Mouse (Mus musculus) ovary, postnatal 36 days (tissue): ENCODE measurements around the gene 4921507P07Rik.
"Not testable (repeated sequence)": the region's sequence is repeated elsewhere in the genome, so short reads cannot be mapped to it uniquely, and the experiment has no call there.

Source experiments
- DNase-seq: peaks from one replicate; pipeline ENCODE4 v3.0.0; 2022; ENCODE audit warnings: low spot score, mixed read lengths

4921507P07Rik gene

DNA sequence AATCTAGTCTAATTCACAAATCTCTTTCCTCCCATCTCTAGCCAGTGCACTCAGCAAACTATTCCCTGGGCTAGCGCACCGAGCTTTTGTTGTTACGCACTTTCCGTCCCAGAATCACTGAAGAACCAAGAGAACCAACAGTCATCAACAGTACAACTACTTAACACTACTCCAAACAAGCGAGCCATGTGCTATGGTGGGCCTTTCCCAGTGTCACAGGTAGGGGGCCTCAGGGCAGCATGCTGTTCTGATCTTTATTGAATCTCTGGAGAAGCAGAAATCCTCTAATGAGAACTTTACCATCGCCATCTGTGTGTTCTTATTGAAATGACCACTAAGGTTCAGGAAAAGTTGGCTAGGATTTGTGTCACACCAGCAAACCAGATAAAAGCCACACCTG is 38.9 kb downstream of the 4921507P07Rik start:
- no peak for DNase-seq

DNA sequence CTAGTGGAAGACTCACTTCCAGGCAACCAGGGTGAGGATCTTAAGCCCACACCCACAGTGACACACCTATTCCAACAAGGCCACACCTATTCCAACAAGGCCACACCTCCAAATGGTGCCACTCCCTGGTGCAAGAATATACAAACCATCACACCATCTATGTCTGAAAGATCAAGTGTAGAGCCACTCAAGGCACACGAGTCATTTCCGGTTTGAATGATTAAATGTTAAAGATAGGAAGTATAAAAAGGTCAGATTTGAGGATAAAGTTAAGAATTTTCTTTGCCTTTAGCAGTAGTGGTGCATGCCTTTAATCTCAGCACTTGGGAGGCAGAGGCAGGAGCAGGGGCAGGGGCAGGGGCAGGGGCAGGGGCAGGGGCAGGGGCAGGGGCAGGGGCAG is 42.2 kb downstream of the 4921507P07Rik start:
- DNase-seq = not testable (repeated sequence)

DNA sequence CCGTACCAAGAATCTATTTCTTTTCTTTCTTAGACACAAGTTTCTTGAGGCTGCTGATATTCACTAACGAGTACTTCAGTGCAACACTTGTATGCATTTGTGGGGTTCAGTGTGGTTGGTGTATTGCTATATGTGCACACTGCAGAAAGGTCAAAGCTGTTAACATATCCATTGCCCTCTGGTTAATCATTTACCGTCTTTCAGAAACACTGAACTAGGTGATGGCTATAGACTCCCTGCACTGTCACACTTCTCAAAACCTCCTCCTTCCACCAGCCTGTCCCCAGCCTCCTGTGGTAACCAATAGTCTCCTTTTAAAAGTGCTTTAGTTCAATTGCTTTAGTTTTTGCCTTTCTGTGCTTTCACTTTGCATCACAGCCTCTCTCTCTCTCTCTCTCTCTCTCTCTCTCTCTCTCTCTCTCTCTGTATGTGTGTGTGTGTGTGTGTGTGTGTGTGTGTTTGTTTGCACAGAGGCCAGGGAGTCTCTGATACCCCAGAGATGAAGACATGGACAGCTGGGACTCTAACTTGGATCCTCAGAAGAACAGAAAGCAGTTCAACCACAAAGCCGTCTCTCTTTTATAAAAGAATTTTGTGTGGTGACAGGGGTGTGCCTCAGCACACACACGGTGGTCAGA is 43.4 kb downstream of the 4921507P07Rik start:
- no peak for DNase-seq

DNA sequence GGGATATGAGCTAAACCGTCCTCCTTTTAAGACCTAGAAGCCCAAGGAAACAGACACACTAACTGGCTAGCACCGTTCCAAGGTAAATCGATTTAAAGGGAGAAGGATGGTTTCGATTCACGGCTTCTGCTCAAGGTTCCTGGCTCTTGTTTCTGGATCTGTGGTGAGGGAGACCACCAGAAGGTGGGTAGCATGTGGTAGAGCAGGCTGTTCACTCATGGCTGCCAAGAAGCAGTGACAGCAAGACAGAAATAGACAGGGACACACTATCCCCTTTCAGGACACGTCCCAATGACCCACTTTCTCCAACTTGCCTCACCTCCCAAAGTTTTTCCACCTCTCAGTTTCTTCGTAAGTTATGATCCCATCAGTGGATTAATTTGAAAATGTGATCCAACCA is 46.6 kb downstream of the 4921507P07Rik start:
- DNase-seq = no peak

DNA sequence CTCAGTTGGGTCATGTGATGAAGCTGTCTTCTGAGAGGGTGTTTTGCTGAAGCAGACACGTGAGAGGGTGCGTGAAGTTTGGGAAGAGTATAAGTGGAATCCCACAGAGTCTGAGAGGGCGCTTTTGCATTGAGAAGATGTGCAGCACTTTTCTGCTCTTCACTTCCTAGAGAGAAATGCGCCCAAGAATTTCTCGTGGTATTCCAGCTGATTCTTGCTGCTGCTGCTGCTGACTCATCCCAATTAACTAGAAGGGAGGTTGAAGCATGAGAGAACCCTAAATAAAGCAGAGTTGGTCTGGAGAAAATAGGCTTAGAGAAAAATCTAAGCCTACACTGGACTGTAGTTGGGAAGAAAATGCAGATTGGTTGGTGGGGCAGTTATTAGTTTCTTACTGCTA is 47.4 kb downstream of the 4921507P07Rik start:
- no peak for DNase-seq

DNA sequence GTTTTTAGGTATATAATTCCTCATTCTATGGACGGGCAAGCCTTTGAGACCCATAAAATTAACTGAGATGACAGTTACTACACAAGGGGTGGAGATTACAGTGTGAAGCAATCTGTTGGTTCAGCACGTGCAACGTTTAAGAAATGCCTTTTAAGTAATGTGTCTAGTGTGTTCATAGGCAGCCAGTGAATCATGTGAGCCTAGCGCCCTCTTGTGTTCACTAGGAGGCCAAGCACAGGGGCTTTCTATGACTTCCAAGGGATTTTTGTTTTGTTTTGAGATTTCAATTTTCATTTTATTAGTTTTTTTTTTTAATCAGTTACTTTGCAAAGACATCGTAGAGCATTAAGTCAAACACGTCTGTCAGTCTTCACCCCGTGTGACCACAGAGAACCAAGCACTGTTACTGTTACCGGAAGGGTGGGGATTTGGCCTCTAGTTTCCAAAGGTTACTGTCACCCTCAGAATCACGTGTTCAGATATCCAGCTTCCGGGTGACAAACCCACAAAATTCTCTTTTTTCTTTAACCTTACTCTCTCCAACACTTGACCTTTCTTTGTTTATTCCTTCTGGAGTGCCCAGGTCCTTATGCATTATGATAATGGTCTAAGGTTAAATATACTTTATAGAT is 50.9 kb downstream of the 4921507P07Rik start:
- no peak for DNase-seq

DNA sequence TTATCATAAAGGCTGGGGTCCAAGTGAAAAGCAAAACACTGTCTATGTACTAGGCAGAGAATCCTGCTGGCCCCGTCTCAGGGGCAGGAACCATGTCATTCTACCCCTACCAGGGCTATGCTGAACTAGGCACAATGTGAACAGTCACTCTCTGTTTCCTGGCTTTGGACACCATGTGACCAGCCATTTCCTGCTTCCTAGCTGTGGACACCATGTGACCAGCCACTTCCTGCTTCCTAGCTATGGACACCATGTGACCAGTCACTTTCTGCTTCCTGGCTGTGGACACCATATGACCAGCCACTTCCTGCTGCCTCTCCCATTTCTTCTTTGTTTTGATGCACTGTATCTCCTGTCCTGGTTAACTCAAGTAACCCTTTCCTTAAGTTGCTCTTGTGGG is 53.9 kb downstream of the 4921507P07Rik start:
- no peak for DNase-seq

DNA sequence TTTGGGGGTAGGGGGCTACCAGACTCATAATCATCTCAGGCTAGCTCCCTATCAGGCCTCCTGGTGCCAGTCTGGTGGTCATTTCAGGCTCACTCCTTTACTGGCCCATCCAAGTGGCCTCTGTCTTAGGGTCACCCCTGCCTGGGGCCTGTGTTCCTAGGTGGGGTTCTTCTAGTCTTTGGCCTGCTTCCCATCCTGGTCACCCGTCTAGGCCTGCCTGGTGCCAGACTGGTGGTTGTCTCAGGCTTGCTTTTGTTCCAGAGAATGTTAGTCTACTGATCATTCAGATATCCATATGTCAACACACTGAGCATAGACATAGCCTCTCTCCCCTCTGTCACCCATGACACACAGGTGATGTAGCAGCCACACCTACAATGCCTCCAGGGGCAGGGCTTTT is 56.8 kb downstream of the 4921507P07Rik start:
- no peak for DNase-seq

DNA sequence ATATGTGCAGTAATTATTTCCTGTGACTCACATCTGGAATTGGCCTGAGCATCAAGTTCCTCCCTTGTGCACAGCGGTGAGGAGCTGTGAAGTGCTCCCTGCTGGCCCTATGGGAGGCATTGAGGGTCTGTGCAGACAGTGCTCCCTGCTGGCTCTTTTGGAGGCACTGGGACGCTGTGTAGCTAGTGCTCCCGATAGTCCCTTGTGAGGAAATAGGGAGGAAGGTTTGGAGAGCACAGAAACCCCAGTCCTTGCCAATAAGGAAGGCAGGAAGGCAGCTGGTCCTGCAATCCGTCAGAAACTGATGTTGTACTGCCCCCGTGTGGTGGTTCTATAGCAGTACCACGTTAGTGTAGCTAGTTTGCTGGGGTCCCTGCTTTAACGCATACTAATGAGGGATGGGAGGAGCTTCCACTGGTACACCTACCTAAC is 60.0 kb downstream of the 4921507P07Rik start:
- DNase-seq = peak; percentile 63

DNA sequence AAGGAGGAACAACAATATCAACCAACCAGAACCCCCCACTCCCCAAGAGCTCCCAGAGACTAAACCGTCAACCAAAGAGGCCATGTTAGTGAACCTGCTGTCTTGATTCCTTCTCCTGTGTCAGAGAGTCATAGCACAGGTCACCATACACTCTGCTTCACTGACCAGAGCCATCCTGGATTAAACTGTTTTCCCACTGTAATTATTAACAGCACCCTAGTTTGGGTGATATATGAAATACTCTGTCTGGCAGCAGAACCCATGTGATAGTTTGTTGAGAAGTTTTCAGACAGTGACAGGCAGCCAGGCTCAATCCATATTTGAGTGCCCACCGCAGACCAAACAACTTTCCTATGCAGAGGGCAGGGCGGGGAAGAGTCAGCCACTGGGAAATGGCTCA is 61.1 kb downstream of the 4921507P07Rik start:
- no peak for DNase-seq

DNA sequence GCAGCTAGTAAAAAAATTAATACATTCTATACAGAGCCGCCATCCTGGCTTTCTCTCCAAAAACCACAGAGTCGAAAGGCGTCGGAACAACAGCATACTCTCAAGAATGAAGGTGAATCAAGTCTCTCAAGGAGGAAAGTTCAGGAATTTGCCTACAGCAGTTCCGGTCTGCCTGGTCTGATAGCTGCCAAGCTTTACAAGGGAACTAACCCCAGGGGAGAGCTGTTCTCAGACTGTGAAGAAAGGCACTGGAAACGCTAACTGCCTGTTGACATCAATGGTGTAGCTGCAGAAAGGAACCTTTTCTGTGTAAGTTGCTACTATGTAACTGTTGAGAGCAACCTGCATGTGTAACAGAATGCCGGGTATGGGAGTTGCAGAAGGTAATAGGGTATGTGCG is 64.5 kb downstream of the 4921507P07Rik start:
- no peak for DNase-seq

DNA sequence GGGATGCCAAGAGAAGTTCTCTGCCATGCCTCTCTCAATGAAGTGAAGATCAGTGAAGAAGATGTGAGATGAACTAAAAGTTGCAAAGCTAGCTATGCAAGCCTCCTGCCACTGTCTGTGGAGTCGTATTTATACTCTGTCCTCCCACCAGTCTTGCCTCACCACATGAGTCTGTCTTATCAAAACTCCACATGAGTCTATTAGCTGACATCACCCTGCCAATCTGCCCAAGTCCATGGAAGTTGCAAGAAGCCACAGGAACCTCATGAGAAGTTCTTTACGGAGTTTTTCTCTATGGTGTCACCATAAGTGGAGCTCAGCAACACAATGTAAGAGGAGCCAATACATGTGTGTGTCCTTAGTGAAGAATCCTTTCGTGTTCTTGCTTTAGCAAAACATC is 65.4 kb downstream of the 4921507P07Rik start:
- DNase-seq = no peak

DNA sequence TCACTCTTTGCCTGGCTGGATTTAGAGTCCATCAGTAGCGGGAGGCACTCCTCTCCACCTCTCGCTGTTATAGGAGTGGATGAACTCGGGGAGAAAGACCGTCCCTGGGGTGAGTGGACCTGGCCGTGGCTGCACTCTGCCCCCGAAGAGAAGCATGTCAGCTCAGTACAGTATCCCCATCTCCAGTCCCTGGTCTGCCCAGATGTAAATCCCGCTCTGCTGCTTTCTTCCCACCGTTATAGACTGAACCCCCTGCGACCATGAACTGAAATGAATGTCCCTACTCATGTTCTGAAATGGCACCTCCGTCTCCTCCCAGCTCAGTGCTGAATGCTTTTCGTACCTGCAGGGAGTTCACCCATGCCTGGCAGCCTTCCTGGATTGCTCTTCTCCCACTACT is 67.2 kb downstream of the 4921507P07Rik start:
- no peak for DNase-seq

DNA sequence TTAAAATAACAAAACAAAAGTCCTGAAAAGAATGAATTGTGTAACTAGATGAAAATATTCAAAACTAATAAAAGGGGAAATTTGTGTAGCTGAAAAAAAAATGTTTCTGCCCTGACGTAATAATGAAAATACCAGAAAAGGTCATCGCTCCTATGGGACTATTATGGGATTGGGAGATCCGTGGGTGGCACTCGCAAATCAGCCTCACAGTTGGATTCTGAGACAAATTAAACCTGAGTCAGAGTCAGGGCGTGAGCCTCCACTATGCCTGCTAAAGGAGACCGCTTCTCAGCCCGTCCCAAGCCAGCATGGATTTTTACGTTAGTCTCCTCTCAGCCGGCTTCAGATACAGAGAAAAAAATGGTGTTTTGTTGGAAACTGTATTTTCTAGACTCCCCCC is 69.0 kb downstream of the 4921507P07Rik start:
- DNase-seq = no peak

DNA sequence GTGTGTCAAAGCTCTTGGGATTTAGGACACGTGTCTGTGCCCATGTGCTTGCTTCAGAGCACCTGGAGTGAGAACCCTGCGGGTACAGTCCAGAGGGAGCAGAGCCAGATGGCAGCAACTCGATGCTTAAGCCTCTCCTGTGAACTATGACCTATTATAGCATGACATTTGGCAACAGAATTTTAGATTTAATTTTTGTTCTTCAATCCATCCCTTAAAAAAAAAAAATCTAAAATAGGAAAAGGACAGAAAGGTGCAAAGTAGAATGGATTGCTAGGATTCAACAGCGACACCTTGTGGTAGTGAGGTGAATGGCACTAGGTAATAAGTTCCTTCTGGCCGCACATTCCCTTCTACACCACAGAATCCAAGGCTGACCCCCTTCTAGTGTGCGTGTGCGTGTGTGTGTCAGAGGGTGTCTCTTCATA is 69.8 kb downstream of the 4921507P07Rik start:
- peak; percentile 24 for DNase-seq

DNA sequence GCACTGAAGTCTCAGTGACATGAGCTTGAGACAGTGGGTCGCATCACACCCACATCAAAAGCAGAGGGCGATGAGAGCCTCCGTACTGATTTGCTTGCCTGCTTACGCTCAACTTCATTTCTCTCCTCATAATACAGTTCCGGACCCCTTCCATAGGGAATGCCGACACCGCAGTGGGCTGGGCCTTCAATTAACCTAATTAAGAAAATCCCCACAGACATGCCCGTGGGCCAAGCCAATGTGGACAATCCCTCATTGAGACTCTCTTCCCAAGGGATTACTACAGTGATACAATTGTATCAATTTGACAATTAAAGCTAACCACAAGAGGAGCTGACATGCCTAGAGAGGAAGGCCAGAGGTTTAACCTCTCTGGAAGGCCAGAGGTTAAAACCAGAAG is 70.6 kb downstream of the 4921507P07Rik start:
- DNase-seq = no peak

DNA sequence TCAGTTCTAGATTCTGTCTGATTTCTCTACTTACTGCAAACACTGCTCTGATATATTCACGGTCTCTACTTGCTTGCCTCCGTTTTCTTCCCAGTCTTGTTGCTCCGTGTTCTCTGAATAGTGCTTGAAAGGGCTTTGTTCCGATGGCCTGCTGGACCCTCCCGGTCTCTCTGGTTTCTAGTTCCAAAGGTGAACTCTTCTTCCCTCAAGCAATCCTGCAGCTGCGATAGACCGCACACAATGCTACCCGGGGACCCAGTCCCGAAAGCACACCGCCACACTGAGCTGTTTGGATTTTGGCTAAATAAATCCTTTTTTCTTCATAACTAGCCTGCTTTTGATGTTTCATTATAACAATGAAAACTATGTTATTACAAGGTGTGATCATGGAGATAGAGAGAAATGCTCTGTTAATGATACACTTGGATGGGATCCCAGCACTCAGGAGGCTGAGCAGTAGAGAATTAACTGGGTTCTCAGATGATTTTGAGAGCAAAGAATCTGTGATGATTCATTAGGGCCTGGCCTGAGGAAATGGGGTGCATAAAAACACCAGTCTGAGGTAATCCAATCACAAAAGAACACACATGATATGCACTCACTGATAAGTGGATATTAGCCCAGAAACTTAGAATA is 72.1 kb downstream of the 4921507P07Rik start:
- DNase-seq = no peak
